Mouse (Mus musculus) E14TG2a.4 (cell line): ENCODE data around the gene Tubb4b.

Experiments used
- CTCF ChIP-seq: conservative IDR thresholded peaks from 2 replicates; pipeline ENCODE4 v1.5.1; 2014; ENCODE audit warnings: low read length
- NANOG ChIP-seq: IDR thresholded peaks from 2 replicates; pipeline ENCODE4 v1.6.1; 2014; ENCODE audit warnings: borderline replicate concordance, low read length, mixed read lengths

- TF ChIP-seq CTCF = no peak
- no peak for TF ChIP-seq NANOG
Observed at GRCm38 (mm10) chr2:25231038-25231437, 6.5 kb upstream of the Tubb4b start.
